Mouse (Mus musculus): ENCODE results near the gene Pid1. TPM values are rescaled to one million over a fixed set of nuclear protein-coding genes. Genes with fewer than 3 reads are reported as not detected.
"Not testable (repeated sequence)": the region's sequence is repeated elsewhere in the genome, so short reads cannot be mapped to it uniquely, and the experiment has no call there.

Pid1 gene
- polyA plus RNA-seq, 1 experiment from 2014 or later, result 38.9 TPM

GRCm38 (mm10) chr1:84357216-84357615 is 6.8 kb downstream of the Pid1 start:
- Histone ChIP-seq H3K9ac (no peak overlapping the region), H3K4me2 (replicated peaks) (no peak overlapping the region), H3K27me3 (no peaks in the 10 kb centered on the region), H3K4me3 (no peak overlapping the region), H3K9me3 (no peaks in the 10 kb centered on the region), H3K27ac (no peak overlapping the region), H3K36me3 (no peaks in the 10 kb centered on the region), H3K4me1 (no peaks in the 10 kb centered on the region)
- WGBS, result 93% methylated on average over 5 of the region's 5 CpGs
- ATAC-seq (ENCODE audit: insufficient number of reproducible peaks, insufficient read depth, low FRiP score, low TSS enrichment), result no peak

GRCm38 (mm10) chr1:84350262-84350661 is 13.7 kb downstream of the Pid1 start:
- Histone ChIP-seq H3K4me2 (replicated peaks) (no peak overlapping the region), H3K4me1 (no peaks in the 10 kb centered on the region), H3K27me3 (no peaks in the 10 kb centered on the region), H3K9me3 (no peaks in the 10 kb centered on the region), H3K9ac (no peak overlapping the region), H3K36me3 (no peaks in the 10 kb centered on the region), H3K4me3 (no peak overlapping the region), H3K27ac (no peak overlapping the region)
- ATAC-seq (ENCODE audit: insufficient number of reproducible peaks, insufficient read depth, low FRiP score, low TSS enrichment), result no peak
- 85% methylated on average over 2 of the region's 2 CpGs for WGBS

- WGBS, result 80% methylated on average over 3 of the region's 3 CpGs
- Histone ChIP-seq H3K27me3 (no peaks in the 10 kb centered on the region), H3K27ac (no peak overlapping the region), H3K9ac (no peak overlapping the region), H3K4me1 (no peaks in the 10 kb centered on the region), H3K36me3 (no peaks in the 10 kb centered on the region), H3K9me3 (no peaks in the 10 kb centered on the region), H3K4me3 (no peak overlapping the region), H3K4me2 (replicated peaks) (no peak overlapping the region)
- no peak for ATAC-seq (ENCODE audit: insufficient number of reproducible peaks, insufficient read depth, low FRiP score, low TSS enrichment)
These were observed 16.0 kb downstream of the Pid1 start for GRCm38 (mm10) chr1:84347796-84348476.

GRCm38 (mm10) chr1:84332797-84333196 is 31.2 kb downstream of the Pid1 start:
- not testable (repeated sequence) for H3K4me1 ChIP-seq; H3K4me3 ChIP-seq; H3K36me3 ChIP-seq; H3K4me2 ChIP-seq (replicated peaks); H3K27me3 ChIP-seq; ATAC-seq (ENCODE audit: insufficient number of reproducible peaks, insufficient read depth, low FRiP score, low TSS enrichment); H3K9ac ChIP-seq; H3K9me3 ChIP-seq; H3K27ac ChIP-seq
- whole genome bisulfite sequencing, result 48% methylated on average over 3 of the region's 3 CpGs

GRCm38 (mm10) chr1:84331861-84332260 is 32.1 kb downstream of the Pid1 start:
- not testable (repeated sequence) for H3K36me3 ChIP-seq; H3K4me2 ChIP-seq (replicated peaks); ATAC-seq (ENCODE audit: insufficient number of reproducible peaks, insufficient read depth, low FRiP score, low TSS enrichment); H3K9ac ChIP-seq; H3K27me3 ChIP-seq; H3K4me1 ChIP-seq; H3K27ac ChIP-seq; H3K9me3 ChIP-seq; H3K4me3 ChIP-seq
- WGBS, result 85% methylated on average over 12 of the region's 12 CpGs

- Histone ChIP-seq H3K27me3 (no peaks in the 10 kb centered on the region), H3K27ac (no peak overlapping the region), H3K36me3 (no peaks in the 10 kb centered on the region), H3K9ac (no peak overlapping the region), H3K4me2 (replicated peaks) (no peak overlapping the region), H3K4me3 (no peak overlapping the region), H3K4me1 (no peaks in the 10 kb centered on the region), H3K9me3 (no peaks in the 10 kb centered on the region)
- ATAC-seq (ENCODE audit: insufficient number of reproducible peaks, insufficient read depth, low FRiP score, low TSS enrichment), result no peak
- 51% methylated on average over 3 of the region's 3 CpGs for WGBS
These were observed 38.7 kb downstream of the Pid1 start for GRCm38 (mm10) chr1:84325309-84325708.

- no peak overlapping the region for H3K4me2 ChIP-seq (replicated peaks)
- H3K27ac ChIP-seq, result no peak overlapping the region
- H3K9ac ChIP-seq, result no peak overlapping the region
- no peaks in the 10 kb centered on the region for H3K4me1 ChIP-seq
- no peaks in the 10 kb centered on the region for H3K27me3 ChIP-seq
- H3K9me3 ChIP-seq, result no peaks in the 10 kb centered on the region
- 66% methylated on average over 4 of the region's 4 CpGs for WGBS
- H3K36me3 ChIP-seq, result no peaks in the 10 kb centered on the region
- H3K4me3 ChIP-seq, result no peak overlapping the region
- no peak for ATAC-seq (ENCODE audit: insufficient number of reproducible peaks, insufficient read depth, low FRiP score, low TSS enrichment)
These were observed 42.7 kb downstream of the Pid1 start for GRCm38 (mm10) chr1:84321327-84321726.

GRCm38 (mm10) chr1:84318569-84318968 is 45.4 kb downstream of the Pid1 start:
- 57% methylated on average over 1 of the region's 1 CpGs for WGBS

GRCm38 (mm10) chr1:84317827-84318226 is 46.2 kb downstream of the Pid1 start:
- Histone ChIP-seq H3K27ac (no peak overlapping the region), H3K4me2 (replicated peaks) (no peak overlapping the region), H3K36me3 (no peaks in the 10 kb centered on the region), H3K27me3 (no peaks in the 10 kb centered on the region), H3K4me3 (no peak overlapping the region), H3K9ac (no peak overlapping the region), H3K4me1 (no peaks in the 10 kb centered on the region), H3K9me3 (no peaks in the 10 kb centered on the region)
- WGBS, result 100% methylated on average over 1 of the region's 1 CpGs
- no peak for ATAC-seq (ENCODE audit: insufficient number of reproducible peaks, insufficient read depth, low FRiP score, low TSS enrichment)

More at GRCm38 (mm10) chr1:84318569-84318968, 45.4 kb downstream of the Pid1 start:
- Histone ChIP-seq H3K27me3 (no peaks in the 10 kb centered on the region), H3K27ac (no peak overlapping the region), H3K9me3 (no peaks in the 10 kb centered on the region), H3K4me1 (no peaks in the 10 kb centered on the region), H3K36me3 (no peaks in the 10 kb centered on the region), H3K9ac (no peak overlapping the region), H3K4me2 (replicated peaks) (no peak overlapping the region), H3K4me3 (no peak overlapping the region)
- ATAC-seq (ENCODE audit: insufficient number of reproducible peaks, insufficient read depth, low FRiP score, low TSS enrichment), result no peak

GRCm38 (mm10) chr1:84309966-84310460 is 54.0 kb downstream of the Pid1 start:
- H3K9me3 ChIP-seq, result no peaks in the 10 kb centered on the region
- H3K4me1 ChIP-seq, result no peaks in the 10 kb centered on the region
- H3K4me2 ChIP-seq (replicated peaks), result no peak overlapping the region
- no peak overlapping the region for H3K27ac ChIP-seq
- H3K9ac ChIP-seq, result no peak overlapping the region
- H3K27me3 ChIP-seq, result no peaks in the 10 kb centered on the region
- 67% methylated on average over 2 of the region's 2 CpGs for WGBS
- no peak overlapping the region for H3K4me3 ChIP-seq
- H3K36me3 ChIP-seq, result no peaks in the 10 kb centered on the region
- no peak for ATAC-seq (ENCODE audit: insufficient number of reproducible peaks, insufficient read depth, low FRiP score, low TSS enrichment)

- Histone ChIP-seq H3K27me3 (no peaks in the 10 kb centered on the region), H3K9me3 (no peaks in the 10 kb centered on the region), H3K4me2 (replicated peaks) (no peak overlapping the region), H3K36me3 (no peaks in the 10 kb centered on the region), H3K9ac (no peak overlapping the region), H3K27ac (no peak overlapping the region), H3K4me1 (no peaks in the 10 kb centered on the region), H3K4me3 (no peak overlapping the region)
- no peak for ATAC-seq (ENCODE audit: insufficient number of reproducible peaks, insufficient read depth, low FRiP score, low TSS enrichment)
- WGBS, result 62% methylated on average over 16 of the region's 16 CpGs
These were observed 58.1 kb downstream of the Pid1 start for GRCm38 (mm10) chr1:84305713-84306421.

GRCm38 (mm10) chr1:84302788-84303187 is 61.2 kb downstream of the Pid1 start:
- Histone ChIP-seq H3K36me3 (no peaks in the 10 kb centered on the region), H3K9me3 (no peaks in the 10 kb centered on the region), H3K4me3 (no peak overlapping the region), H3K27ac (no peak overlapping the region), H3K27me3 (no peaks in the 10 kb centered on the region), H3K9ac (no peak overlapping the region), H3K4me1 (no peaks in the 10 kb centered on the region), H3K4me2 (replicated peaks) (no peak overlapping the region)
- 73% methylated on average over 3 of the region's 3 CpGs for WGBS
- ATAC-seq (ENCODE audit: insufficient number of reproducible peaks, insufficient read depth, low FRiP score, low TSS enrichment), result no peak
